Mouse (Mus musculus) heart, adult 2 months (tissue): ENCODE results near the gene Gm13871.
"Not testable (repeated sequence)": the region's sequence is repeated elsewhere in the genome, so short reads cannot be mapped to it uniquely, and the experiment has no call there.

Source experiments
- CTCF ChIP-seq: fragments of 200-600 bp; IDR thresholded peaks from 2 replicates; pipeline ENCODE4 v1.8.1; 2022; ENCODE audit warnings: antibody characterized with exemption, mild to moderate bottlenecking, moderate library complexity
- EP300 ChIP-seq: fragments of 200-500 bp; IDR thresholded peaks from 2 replicates; pipeline ENCODE4 v1.6.1; 2011; ENCODE audit warnings: low read depth, low read length, control low read depth; ENCODE audit not compliant: insufficient read depth
- POLR2A ChIP-seq: fragments of 200-500 bp; IDR thresholded peaks from 2 replicates; pipeline ENCODE4 v1.6.1; 2011; ENCODE audit warnings: mild to moderate bottlenecking, low read depth, low read length, control low read depth; ENCODE audit not compliant: insufficient read depth

DNA sequence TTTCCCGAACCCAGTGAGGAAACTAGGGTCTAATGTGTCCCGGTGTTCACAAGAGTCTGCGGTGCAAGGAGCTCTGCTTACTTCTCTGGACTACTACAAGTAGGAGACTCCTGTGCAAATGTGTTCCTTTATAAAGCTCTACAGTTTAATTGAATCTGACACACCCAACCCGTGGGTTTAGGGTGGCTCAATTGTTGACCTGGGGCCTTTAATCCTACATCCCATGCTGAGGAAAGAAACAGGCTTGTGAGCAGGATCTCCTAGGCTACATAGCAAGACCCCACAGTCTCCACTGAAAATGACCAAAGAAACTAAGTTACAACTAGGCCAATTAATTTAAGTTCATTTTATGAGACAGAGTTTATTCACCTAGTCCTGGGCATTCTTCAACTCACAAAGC lies 29.6 kb downstream of the Gm13871 start, which contains the start of gene Gm11758:
- TF ChIP-seq CTCF, EP300, POLR2A: not testable (repeated sequence)
